Mouse (Mus musculus): ENCODE data around the gene D8Ertd738e. TPM values are rescaled to one million over a fixed set of nuclear protein-coding genes. Genes with fewer than 3 reads are reported as not detected.

The D8Ertd738e gene
- polyA plus RNA-seq, 1 experiment from 2014 or later = 339 TPM

GRCm38 (mm10) chr8:84197922-84198774, 51.4 kb downstream of the D8Ertd738e start:
- H3K27me3 ChIP-seq (replicated peaks; ENCODE audit: insufficient read depth, low read length) = no peaks in the 10 kb centered on the region
- H3K9me3 ChIP-seq (ENCODE audit: low read length) = no peaks in the 10 kb centered on the region
- TF ChIP-seq CTCF (IDR thresholded peaks at IDR 0.05) (no peak), EP300 (IDR thresholded peaks at IDR 0.05) (peak; percentile 76)
- DNase-seq (ENCODE audit: low spot score) (peak; percentile 98), ATAC-seq (peak; percentile 83)
- 3% methylated on average over 30 of the region's 30 CpGs for WGBS
- peak overlapping the region; percentile 37 for H3K9ac ChIP-seq (replicated peaks; ENCODE audit: low read depth)
- H3K4me2 ChIP-seq (replicated peaks; ENCODE audit: low read depth, low read length) = peak overlapping the region; percentile 72
- no peaks in the 10 kb centered on the region for H3K36me3 ChIP-seq (ENCODE audit: insufficient read depth, low read length)
- peak overlapping the region; percentile 31 for H3K4me3 ChIP-seq (ENCODE audit: low read depth, low read length)
- peaks cover 18% of the 10 kb centered on the region for H3K4me1 ChIP-seq (ENCODE audit: insufficient read depth, low read depth, low read length)
- H3K27ac ChIP-seq (ENCODE audit: low read length) = peak overlapping the region; percentile 99

GRCm38 (mm10) chr8:84197141-84197921, 52.2 kb downstream of the D8Ertd738e start:
- Histone ChIP-seq H3K27ac (ENCODE audit: low read length) (peak overlapping the region; percentile 99), H3K27me3 (replicated peaks; ENCODE audit: insufficient read depth, low read length) (no peaks in the 10 kb centered on the region), H3K36me3 (ENCODE audit: insufficient read depth, low read length) (no peaks in the 10 kb centered on the region), H3K9ac (replicated peaks; ENCODE audit: low read depth) (peak overlapping the region; percentile 37), H3K4me3 (ENCODE audit: low read depth, low read length) (peak overlapping the region; percentile 31), H3K4me2 (replicated peaks; ENCODE audit: low read depth, low read length) (peak overlapping the region; percentile 72), H3K9me3 (ENCODE audit: low read length) (no peaks in the 10 kb centered on the region), H3K4me1 (ENCODE audit: insufficient read depth, low read depth, low read length) (peaks cover 25% of the 10 kb centered on the region)
- WGBS = 2% methylated on average over 42 of the region's 43 CpGs
- ATAC-seq = peak; percentile 46
- TF ChIP-seq EP300 (IDR thresholded peaks at IDR 0.05) (peak; percentile 95), CTCF (IDR thresholded peaks at IDR 0.05) (no peak)
- DNase-seq (ENCODE audit: low spot score) = peak; percentile 94

MicroRNA genes within 50 kb of the gene (microRNA counts, 519-probe panel; counts per million panel counts)
- microRNA mmu-miR-23a (6,491 counts per million, percentile 86 among the panel's probes with 10 or more counts), microRNA mmu-miR-27a (7,003 counts per million, percentile 93 among the panel's probes with 10 or more counts)

Small RNAs within 50 kb of the gene (microRNA-seq; reads per million reads assigned to microRNA genes)
- gene Mir23a (38,983 reads per million, percentile 98 among the genes with 10 or more reads in this experiment), gene Mir24-2 (not detected), gene Mir27a (1,473 reads per million, percentile 79 among the genes with 10 or more reads in this experiment), gene Mir3074-2 (not detected)

Other genes with a start within 250 kb of the D8Ertd738e start
- gene 1700067K01Rik, start 248.2 kb downstream of the D8Ertd738e start, polyA plus RNA-seq (2015; fragmentation: Nextera tagmentation; extraction: Ambion mirVana) = 0.63 and 1.0 TPM in 2 replicates
- 51.0 and 70.4 TPM in 2 replicates for gene 2210011C24Rik, start 237.5 kb downstream of the D8Ertd738e start, polyA plus RNA-seq (2015; fragmentation: Nextera tagmentation; extraction: Ambion mirVana)
- gene Palm3, start 228.2 kb downstream of the D8Ertd738e start, polyA plus RNA-seq (2015; fragmentation: Nextera tagmentation; extraction: Ambion mirVana) = 1.1 and 1.6 TPM in 2 replicates
- gene Il27ra, start 207.1 kb downstream of the D8Ertd738e start, polyA plus RNA-seq (2015; fragmentation: Nextera tagmentation; extraction: Ambion mirVana) = 0.56 and 0.93 TPM in 2 replicates
- gene Rln3, start 204.7 kb downstream of the D8Ertd738e start, polyA plus RNA-seq (2015; fragmentation: Nextera tagmentation; extraction: Ambion mirVana) = 0.26 TPM in 1 of 2 replicates, not detected in the other
- gene Gm10643, start 184.6 kb downstream of the D8Ertd738e start, polyA plus RNA-seq (2015; fragmentation: Nextera tagmentation; extraction: Ambion mirVana) = 1.2 and 1.3 TPM in 2 replicates
- gene Rfx1, start 182.9 kb downstream of the D8Ertd738e start, polyA plus RNA-seq (2015; fragmentation: Nextera tagmentation; extraction: Ambion mirVana) = 4.5 and 5.2 TPM in 2 replicates
- gene Dcaf15, start 145.0 kb downstream of the D8Ertd738e start, polyA plus RNA-seq (2015; fragmentation: Nextera tagmentation; extraction: Ambion mirVana) = 5.1 TPM in 2 replicates
- gene Podnl1, start 123.7 kb downstream of the D8Ertd738e start, polyA plus RNA-seq (2015; fragmentation: Nextera tagmentation; extraction: Ambion mirVana) = 0.17 and 0.19 TPM in 2 replicates
- 15.6 and 16.3 TPM in 2 replicates for gene Cc2d1a, start 101.8 kb downstream of the D8Ertd738e start, polyA plus RNA-seq (2015; fragmentation: Nextera tagmentation; extraction: Ambion mirVana)
- gene 4930432K21Rik, start 101.7 kb downstream of the D8Ertd738e start, polyA plus RNA-seq (2015; fragmentation: Nextera tagmentation; extraction: Ambion mirVana) = 0.80 and 1.0 TPM in 2 replicates
- 1.9 and 3.2 TPM in 2 replicates for gene Nanos3, start 64.5 kb downstream of the D8Ertd738e start, polyA plus RNA-seq (2015; fragmentation: Nextera tagmentation; extraction: Ambion mirVana)
- gene Zswim4, start 12.7 kb downstream of the D8Ertd738e start, polyA plus RNA-seq (2015; fragmentation: Nextera tagmentation; extraction: Ambion mirVana) = 7.8 and 8.4 TPM in 2 replicates
- 47.4 and 56.8 TPM in 2 replicates for gene Mri1, start 7.6 kb upstream of the D8Ertd738e start, polyA plus RNA-seq (2015; fragmentation: Nextera tagmentation; extraction: Ambion mirVana)
- 14.7 and 17.4 TPM in 2 replicates for gene Ccdc130, start 20.7 kb upstream of the D8Ertd738e start, polyA plus RNA-seq (2015; fragmentation: Nextera tagmentation; extraction: Ambion mirVana)
- gene Cacna1a, start 138.7 kb upstream of the D8Ertd738e start, polyA plus RNA-seq (2015; fragmentation: Nextera tagmentation; extraction: Ambion mirVana) = 2.0 and 3.3 TPM in 2 replicates